ENCODE assay signal across 24 mouse cellular contexts in the genomic region with DNA sequence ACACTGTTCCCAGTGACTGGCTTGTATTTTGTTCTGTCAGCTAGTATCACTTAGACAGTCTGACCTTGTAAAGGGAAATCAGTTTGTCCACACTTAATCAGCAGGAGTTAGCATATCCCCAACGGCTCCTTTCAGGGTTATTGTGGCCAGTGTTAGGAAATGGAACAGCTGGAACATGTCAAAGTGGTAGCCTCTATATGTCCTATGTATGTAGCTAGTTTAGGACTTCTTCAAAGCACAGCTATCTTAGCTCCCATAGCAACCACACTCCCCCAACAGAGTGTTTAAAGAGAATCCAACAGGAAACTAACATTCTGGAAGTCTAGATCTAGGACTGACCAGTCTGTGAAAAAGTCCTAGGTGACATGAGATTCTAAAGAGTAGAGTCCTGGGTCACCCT.
DNase-seq lines count a peak whose midpoint lies in the region; ATAC-seq and TF ChIP-seq lines count a peak whose summit lies in the region.
"Had no signal": no experiment of that assay in that cellular context is flagged by ENCODE, and none has a peak within 500 bp of the region (broad histone marks: within the 10 kb centered on the region; RNA-seq: fewer than 3 reads in every experiment).

No protein-coding gene starts in this region.

- TF ChIP-seq CTCF in kidney, postnatal 0 days (IDR thresholded peaks at IDR 0.05; ENCODE audit: low read depth): no peak
- no peak for TF ChIP-seq CTCF in lung, adult 2 months (IDR thresholded peaks at IDR 0.05; ENCODE audit: insufficient read depth, low read length)

- peaks cover 17% of the 10 kb centered on the region for H3K4me1 ChIP-seq in heart, embryonic 15.5 days (replicated peaks)
- no peaks in the 10 kb centered on the region for H3K4me1 ChIP-seq in kidney, postnatal 0 days (replicated peaks; ENCODE audit: insufficient read depth, low read length)
- no peaks in the 10 kb centered on the region for H3K4me1 ChIP-seq in lung, adult 2 months (ENCODE audit: control insufficient read depth, insufficient read depth, low read length)
- H3K4me1 ChIP-seq: embryonic facial prominence, embryonic 12.5 days; hindbrain, embryonic 10.5 days; midbrain, embryonic 13.5 days; neural tube, embryonic 13.5 days had no signal

- H3K4me3 ChIP-seq in heart, embryonic 15.5 days: no peak overlapping the region
- H3K4me3 ChIP-seq in kidney, postnatal 0 days (replicated peaks; ENCODE audit: low read depth, low read length): no peak overlapping the region
- no peak overlapping the region for H3K4me3 ChIP-seq in lung, adult 2 months (replicated peaks; ENCODE audit: extremely low read depth, low read depth, low read length)
- H3K4me3 ChIP-seq: embryonic facial prominence, embryonic 12.5 days; hindbrain, embryonic 10.5 days; intestine, embryonic 15.5 days; midbrain, embryonic 13.5 days; neural tube, embryonic 13.5 days had no signal

- DNase-seq in heart, postnatal 4 days: no peak
- peak; percentile 58 for DNase-seq in kidney, postnatal 0 days (ENCODE audit: low spot score)
- no peak for DNase-seq in kidney, postnatal 36 days
- peak; percentile 21 for DNase-seq in lung, postnatal 10 days
- DNase-seq in lung, adult 2 months: no peak
- DNase-seq: adrenal gland, postnatal 25 days; B cell, adult 2 months; cerebellum, adult 11-12 months; cerebellum, adult 9-11 months; embryo, embryonic 11 days; gastrocnemius, postnatal 14 days; kidney, postnatal 10 days; liver; right cerebral cortex, postnatal 4 days had no signal

- H3K9me3 ChIP-seq in heart, embryonic 15.5 days (replicated peaks): no peaks in the 10 kb centered on the region
- no peaks in the 10 kb centered on the region for H3K9me3 ChIP-seq in kidney, postnatal 0 days (replicated peaks; ENCODE audit: low read length)
- H3K9me3 ChIP-seq: embryonic facial prominence, embryonic 12.5 days; intestine, embryonic 15.5 days; midbrain, embryonic 13.5 days; neural tube, embryonic 13.5 days had no signal

- 20% methylated on average over 1 of the region's 1 CpGs for WGBS in heart, embryonic 15.5 days
- WGBS in kidney, postnatal 0 days: 25% methylated on average over 1 of the region's 1 CpGs
- 36% methylated on average over 1 of the region's 1 CpGs for WGBS in lung, adult 2 months

- peak; percentile 60; the same call in 1 of the 2 replicates for ATAC-seq in heart, embryonic 15.5 days (replicated peaks; ENCODE audit: insufficient number of reproducible peaks, insufficient read depth, low FRiP score, low read depth)
- no peak for ATAC-seq in kidney, postnatal 0 days (replicated peaks; ENCODE audit: low FRiP score, low read depth)
- ATAC-seq: forebrain, embryonic 14.5 days; hindbrain, embryonic 16.5 days; intestine, embryonic 15.5 days; midbrain, embryonic 13.5 days had no signal

- no peak for TF ChIP-seq POLR2A in lung, adult 2 months (IDR thresholded peaks at IDR 0.05; ENCODE audit: borderline replicate concordance, extremely low read depth, low read depth, low read length)

- no peak overlapping the region for H3K4me2 ChIP-seq in heart, embryonic 15.5 days
- H3K4me2 ChIP-seq in kidney, postnatal 0 days (ENCODE audit: low read length): no peak overlapping the region
- H3K4me2 ChIP-seq: embryonic facial prominence, embryonic 12.5 days; intestine, embryonic 15.5 days; midbrain, embryonic 13.5 days; neural tube, embryonic 13.5 days had no signal

- H3K9ac ChIP-seq in heart, embryonic 15.5 days: no peak overlapping the region
- H3K9ac ChIP-seq in kidney, postnatal 0 days (ENCODE audit: low read depth, low read length): no peak overlapping the region
- H3K9ac ChIP-seq: embryonic facial prominence, embryonic 12.5 days; intestine, embryonic 15.5 days; liver, embryonic 14.5 days; midbrain, embryonic 13.5 days; neural tube, embryonic 13.5 days had no signal

- H3K27me3 ChIP-seq in heart, embryonic 15.5 days: no peaks in the 10 kb centered on the region
- H3K27me3 ChIP-seq in kidney, postnatal 0 days (ENCODE audit: insufficient read depth, low read length): no peaks in the 10 kb centered on the region
- H3K27me3 ChIP-seq: embryonic facial prominence, embryonic 12.5 days; intestine, embryonic 15.5 days; midbrain, embryonic 13.5 days; neural tube, embryonic 13.5 days had no signal

- no peak overlapping the region for H3K27ac ChIP-seq in heart, embryonic 15.5 days
- H3K27ac ChIP-seq in kidney, postnatal 0 days: no peak overlapping the region
- H3K27ac ChIP-seq: embryonic facial prominence, embryonic 12.5 days; hindbrain, embryonic 10.5 days; intestine, embryonic 15.5 days; liver, embryonic 14.5 days; macrophage; midbrain, embryonic 13.5 days; neural tube, embryonic 13.5 days had no signal

- no peaks in the 10 kb centered on the region for H3K36me3 ChIP-seq in heart, embryonic 15.5 days
- no peaks in the 10 kb centered on the region for H3K36me3 ChIP-seq in kidney, postnatal 0 days (ENCODE audit: insufficient read depth, low read length)
- H3K36me3 ChIP-seq: embryonic facial prominence, embryonic 12.5 days; hindbrain, embryonic 10.5 days; intestine, embryonic 15.5 days; midbrain, embryonic 13.5 days; neural tube, embryonic 13.5 days had no signal

Comparison
In these comparisons a context has a peak if more than half of its experiments do, and no peak if none do; other contexts are left out.
1. DNase-seq: peak in kidney, postnatal 0 days (single experiment) and lung, postnatal 10 days (single experiment); none in heart, postnatal 4 days (single experiment), kidney, postnatal 36 days (0 of 2) and lung, adult 2 months (single experiment).